Mouse (Mus musculus) embryo, embryonic 11.5 days (tissue): ENCODE data around the gene Adamtsl5.

Experiments used
- DNase-seq: peaks from one replicate; pipeline ENCODE4 v3.0.0-alpha.2; 2012; ENCODE audit warnings: low read depth, low spot score

Adamtsl5 gene

DNA sequence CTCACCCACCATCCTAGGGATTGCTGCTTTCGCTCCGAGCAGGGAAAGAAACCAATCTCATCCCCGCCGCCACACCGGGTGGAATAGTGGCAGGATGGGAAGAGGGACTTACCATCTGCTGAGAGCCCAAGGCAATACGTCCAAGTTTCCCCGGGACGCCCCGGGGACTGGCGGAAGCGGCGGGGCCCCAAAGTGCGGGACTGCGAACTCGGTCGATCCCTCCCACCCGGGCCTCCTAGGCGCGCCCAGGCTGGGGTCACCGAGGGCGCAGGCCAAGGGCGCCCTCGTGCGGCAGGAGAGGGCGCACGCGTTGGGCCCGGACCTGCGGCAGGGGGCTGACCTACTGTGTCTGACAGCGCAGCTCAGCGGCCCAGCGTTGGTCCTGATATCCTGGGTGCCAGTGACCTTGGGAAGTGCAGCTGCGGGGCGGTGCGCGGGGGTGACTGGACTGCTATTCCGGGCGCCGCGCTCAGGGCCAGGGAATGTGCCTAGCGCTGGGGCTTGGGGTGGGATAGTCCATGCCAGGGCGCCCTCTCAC is at the start of gene Adamtsl5:
TSS of gene Adamtsl5 (minus strand) at position 169 of the 538 bp plus-strand sequence.
- DNase-seq: no peak

GRCm38 (mm10) chr10:80397524-80398173 is 49.4 kb upstream of the Adamtsl5 start:
- DNase-seq: no peak

DNA sequence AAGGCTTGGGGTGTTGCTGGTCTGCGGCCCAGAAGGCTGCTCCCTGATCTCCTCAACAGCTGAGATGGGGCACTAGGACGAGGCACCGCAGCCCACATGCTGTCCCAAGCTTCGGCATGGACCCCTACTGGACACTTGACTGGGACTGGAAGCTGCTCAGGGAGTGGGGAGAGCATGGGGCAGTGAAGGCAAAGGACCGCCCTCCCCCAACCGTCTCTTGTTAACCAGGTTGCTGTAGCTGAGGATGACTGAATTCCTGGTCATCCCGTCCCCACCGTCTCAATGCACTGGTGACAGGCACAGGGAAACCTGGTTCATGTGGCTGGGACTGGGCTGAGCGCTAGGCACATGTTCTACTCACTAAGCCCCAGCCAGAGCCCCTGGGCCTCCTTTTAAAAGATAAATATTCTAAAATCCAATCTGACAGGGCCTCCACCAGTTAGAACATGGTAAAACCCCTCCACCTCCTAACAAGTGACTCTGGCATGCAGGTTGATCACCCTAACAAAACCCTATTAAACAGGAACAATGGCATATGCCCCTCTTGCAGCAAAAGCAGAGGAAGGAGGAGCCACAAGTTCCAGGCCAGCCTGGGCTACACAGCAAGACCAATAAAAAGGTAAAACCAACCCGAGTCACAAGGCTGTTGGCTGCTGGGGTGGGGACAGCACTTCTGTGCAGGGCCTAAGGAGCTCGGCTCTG is 48.8 kb upstream of the Adamtsl5 start:
- DNase-seq: no peak

- no peak for DNase-seq
Observed at GRCm38 (mm10) chr10:80395025-80395627, 46.9 kb upstream of the Adamtsl5 start.

- no peak for DNase-seq
Observed at GRCm38 (mm10) chr10:80392687-80393086, 44.5 kb upstream of the Adamtsl5 start.

DNA sequence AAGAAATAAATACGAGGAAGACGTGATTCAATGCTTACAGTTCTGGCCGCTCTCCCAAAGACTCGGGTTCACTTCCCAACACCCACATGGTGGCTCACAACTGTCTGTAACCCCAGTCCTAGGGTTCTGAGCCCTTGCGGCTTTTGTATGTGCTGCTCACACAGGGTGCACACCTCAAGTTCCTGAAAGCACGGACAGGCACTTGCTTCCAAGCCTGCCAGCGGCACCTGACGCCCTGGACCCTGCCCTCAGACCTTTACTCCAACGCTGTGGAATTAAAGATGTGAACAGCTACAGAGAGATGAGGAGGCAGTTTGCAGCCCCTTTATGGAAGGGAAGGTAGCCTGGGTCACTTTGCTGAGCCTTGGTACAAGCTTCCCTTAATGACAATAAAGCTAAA is 42.5 kb upstream of the Adamtsl5 start:
- no peak for DNase-seq

- DNase-seq: no peak
Observed at GRCm38 (mm10) chr10:80389185-80389708, 41.0 kb upstream of the Adamtsl5 start.

DNA sequence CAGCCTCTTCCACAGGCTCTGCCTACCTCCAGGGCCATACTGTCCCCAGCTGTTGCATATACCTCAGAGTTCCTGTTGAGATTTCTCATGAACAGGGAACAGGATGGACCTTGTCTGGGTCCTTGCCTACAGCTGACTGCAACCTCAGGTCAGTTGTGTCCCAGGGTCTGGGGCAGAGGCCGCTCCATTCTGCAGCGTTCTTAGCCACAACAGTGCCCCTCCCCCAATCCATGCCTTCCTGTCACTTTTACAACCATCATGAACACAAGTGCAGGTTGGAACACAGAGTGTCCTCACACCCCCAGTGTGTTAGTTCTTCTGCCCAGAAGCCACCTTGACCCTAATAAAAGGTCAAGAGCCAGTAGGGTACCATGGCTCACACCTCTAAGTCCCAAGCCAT is 40.5 kb upstream of the Adamtsl5 start:
- no peak for DNase-seq

DNA sequence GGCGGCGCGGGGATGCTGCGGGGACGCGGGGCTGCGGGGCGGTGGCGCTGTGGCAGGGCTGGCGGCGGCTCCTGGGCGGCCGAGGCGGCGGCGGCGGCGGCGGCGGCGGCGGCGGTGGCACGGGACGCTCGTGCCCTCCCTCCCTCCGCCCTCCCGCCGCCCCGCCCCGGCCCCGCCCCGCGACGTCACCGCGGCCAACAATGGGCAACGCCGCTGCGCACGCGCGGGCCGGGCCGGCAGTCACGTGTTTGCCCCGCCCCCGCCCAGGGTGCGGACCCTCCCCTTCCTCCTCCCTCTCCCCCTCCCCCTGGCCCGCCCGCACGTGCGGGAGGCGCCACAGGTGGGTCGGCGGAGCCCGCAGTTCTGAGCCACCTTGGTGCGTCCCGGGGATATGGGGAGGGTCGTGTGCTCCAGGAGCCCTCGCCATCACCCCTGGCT is 39.3 kb upstream of the Adamtsl5 start, which contains the start of gene Mex3d:
TSS of gene Mex3d (minus strand) at position 138 of the 438 bp plus-strand sequence.
- peak; percentile 83 for DNase-seq

- DNase-seq: no peak
Observed at GRCm38 (mm10) chr10:80386735-80387471, 38.7 kb upstream of the Adamtsl5 start.

DNA sequence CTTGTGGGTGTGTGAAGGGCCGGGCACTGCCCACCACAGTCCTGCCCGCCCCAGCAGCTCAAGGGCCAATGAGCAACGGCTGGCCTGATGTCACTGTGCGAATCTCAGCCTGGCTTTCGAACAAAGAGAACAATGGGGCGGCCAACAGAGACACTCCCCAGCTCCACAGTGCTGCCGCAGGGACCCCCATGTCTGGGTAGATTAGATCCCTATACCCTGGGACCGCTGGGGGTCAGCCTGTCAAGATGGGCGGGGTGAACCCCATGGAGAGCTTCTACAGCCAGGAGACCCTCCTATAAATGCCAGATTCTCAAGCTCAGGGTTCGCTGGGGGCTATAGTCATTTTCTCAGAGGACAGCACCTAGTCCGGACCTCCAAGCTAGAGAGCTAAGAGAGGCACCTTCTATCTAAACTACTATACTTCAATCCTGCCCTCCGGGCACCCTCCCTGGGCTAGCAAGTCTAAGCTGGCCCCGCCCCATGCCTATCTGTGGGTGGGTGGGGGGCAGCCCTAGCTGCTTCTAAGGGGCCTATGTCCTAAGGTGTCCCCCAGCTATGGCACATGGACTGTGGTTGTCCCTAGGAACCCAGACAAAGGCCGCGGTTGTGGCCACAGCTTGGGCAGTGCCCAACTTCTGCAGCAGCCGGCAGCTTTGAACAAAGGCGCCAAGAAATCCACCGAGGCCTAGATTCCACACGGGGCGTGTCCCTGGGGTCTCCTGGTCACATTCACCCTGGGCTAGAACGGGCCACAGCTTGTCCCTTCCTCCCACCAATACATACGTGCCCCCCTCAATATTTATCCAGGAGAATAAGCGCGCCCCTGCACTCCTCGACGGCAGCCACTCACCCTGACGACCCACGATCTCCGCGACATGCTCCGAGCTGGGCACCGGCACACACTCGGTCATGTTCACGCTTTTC is 37.9 kb upstream of the Adamtsl5 start:
- no peak for DNase-seq

DNA sequence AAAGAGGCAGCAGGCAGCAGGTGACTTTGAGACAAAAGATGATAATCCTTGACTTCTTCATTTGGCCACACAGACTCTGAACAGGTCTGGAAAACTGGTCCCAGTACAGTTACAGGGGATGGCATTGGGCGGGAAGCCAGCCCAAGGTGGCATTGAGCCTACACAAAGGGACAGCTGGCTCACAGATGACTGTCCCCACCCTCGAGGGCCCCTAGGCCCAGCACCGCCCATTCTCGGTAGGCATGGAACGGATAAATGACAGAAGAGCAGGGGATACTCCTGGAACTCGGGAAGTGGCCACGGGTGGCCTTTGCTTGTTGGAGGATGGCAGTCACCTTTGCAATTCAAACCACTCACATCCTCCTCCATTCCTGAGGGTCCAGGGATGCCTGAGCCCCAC is 37.1 kb upstream of the Adamtsl5 start:
- no peak for DNase-seq

GRCm38 (mm10) chr10:80384709-80385108 is 36.5 kb upstream of the Adamtsl5 start:
- DNase-seq: no peak

- no peak for DNase-seq
Observed at GRCm38 (mm10) chr10:80384115-80384639, 36.0 kb upstream of the Adamtsl5 start.

DNA sequence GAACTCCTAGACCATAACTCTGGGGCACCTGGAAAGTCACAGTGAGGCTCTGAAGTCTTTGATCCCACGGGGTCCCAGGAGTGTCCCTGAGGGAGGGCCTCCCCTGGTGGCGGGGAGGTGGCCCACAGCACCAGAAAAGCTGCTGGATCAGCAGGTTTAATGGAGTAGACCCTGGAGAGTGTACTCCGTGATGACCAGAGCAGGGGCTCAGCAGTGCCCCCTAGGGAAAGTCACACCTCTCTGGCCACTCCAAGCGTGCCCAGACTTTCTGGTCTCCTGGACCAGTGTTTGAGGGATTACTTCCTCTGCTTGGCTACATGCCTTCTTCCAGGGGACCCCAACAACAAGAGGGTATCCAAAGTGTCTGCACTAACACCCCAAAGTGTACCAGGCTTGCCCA is 35.2 kb upstream of the Adamtsl5 start:
- no peak for DNase-seq

DNA sequence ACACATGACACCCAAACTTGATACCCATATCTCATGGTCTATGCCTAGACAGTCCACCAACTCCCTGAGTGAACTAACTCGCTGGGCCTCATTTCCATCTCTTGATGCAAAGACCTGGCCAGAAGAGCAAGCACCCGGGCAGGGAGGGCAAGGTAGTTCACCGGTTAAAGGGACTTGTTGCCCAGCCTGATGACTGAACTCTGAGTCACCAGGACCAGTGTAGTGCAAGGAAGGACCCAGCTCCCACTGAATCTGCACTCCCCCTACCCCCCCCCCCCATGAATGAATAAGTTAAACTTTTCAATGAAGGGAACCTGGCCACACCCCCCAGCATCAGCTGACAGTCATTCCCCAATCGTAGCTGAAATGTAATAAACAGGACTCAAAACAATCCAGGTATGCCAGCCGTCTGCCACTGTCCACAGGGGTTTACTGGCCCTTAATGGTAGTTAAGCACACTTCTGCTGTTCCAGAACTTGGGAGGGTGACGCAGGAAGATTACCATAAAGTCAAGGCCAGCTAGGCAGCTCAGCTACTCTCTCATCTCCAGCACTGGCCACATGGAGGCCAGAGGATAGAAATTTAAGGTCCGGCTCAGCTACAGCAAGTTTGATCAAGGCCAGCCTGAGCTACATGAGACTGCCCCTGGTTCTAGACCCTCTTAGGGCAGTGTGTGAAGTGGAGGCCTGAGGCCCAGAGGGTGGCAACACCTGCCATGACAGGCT is 34.6 kb upstream of the Adamtsl5 start:
- no peak for DNase-seq

DNA sequence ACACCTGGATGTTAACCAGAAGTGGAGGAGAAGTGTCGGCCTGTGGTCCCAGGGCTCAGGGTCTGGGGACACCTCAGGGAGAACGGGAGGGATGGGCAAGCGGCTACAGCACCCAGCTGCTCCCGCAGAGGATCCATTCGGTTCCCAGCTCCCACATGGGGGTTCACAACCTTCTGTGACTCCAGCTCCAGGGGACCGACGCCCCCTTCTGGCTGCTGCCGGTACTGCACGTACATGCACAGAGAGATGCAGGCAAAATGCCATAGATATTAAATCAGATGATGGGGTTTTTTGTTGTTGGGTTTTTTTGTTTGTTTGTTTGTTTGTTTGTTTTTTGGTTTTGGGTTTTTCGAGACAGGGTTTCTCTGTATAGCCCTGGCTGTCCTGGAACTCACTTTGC is 29.5 kb upstream of the Adamtsl5 start:
- DNase-seq: no peak

DNA sequence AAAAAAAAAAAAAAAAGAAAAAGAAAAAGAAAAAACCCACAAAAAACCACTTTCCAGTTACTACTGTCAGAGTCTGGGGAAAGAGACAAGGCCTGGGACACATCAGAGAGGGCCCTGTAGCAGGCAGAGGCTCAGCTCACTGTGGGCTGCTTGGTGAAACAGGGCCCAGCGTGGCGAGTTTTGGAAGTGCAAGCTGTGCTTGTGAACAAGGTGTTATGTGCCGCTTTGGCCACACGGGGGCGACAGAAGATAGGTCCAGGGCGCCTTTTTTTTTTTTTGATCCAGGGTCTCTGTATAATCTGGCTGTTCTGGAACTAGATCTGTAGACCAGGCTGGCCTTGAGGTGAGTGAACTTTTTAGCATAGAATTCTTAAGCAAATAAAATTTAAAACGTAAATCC is 27.9 kb upstream of the Adamtsl5 start:
- DNase-seq: peak; percentile 90

DNA sequence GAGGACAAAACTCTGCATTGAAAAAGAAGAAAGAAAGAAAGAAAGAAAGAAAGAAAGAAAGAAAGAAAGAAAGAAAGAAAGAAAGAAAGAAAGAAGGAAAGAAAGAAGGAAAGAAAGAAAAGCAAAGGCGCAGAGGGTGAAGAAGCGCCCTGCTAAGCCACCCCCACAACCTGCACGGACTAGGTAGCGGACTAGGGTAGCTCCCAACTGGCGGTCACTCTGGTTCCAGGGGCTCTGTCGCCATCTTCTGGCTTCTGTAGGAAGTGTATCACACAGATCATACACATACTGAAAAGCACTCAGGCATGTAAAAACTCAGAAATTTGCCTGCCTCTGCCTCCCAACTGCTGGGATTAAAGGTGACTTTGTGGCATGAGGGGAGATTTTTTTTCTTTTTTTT is 25.9 kb upstream of the Adamtsl5 start:
- DNase-seq: no peak

GRCm38 (mm10) chr10:80372706-80373105 is 24.5 kb upstream of the Adamtsl5 start:
- no peak for DNase-seq
